Mouse (Mus musculus) MEL (cell line): ENCODE data around the gene Cyp4f13. TPM values are rescaled to one million over a fixed set of nuclear protein-coding genes. Genes with fewer than 3 reads are reported as not detected.
A peak's percentile ranks its signal among the peaks of the same experiment; 100 is the strongest.

Source experiments
- DNase-seq: peaks from one replicate; pipeline ENCODE4 v3.0.0; 2011; ENCODE audit warnings: low read depth, low spot score
- H3K27ac ChIP-seq: 2 replicates; pipeline ENCODE4 v1.5.1; 2012; ENCODE audit warnings: low read depth, mild to moderate bottlenecking, control low read depth, low read length, moderate library complexity; ENCODE audit not compliant: control insufficient read depth
- H3K27me3 ChIP-seq, 2 experiments: fragments of 150-350 bp in 1 of 2; sonication (generic) in 1 of 2; 2 replicates each; pipeline ENCODE4 v1.6.1; 2012; ENCODE audit warnings: low read length in 2 of 2, mild to moderate bottlenecking in 2 of 2, improper control_type of control experiment in 1 of 2, moderate library complexity in 1 of 2; ENCODE audit not compliant: insufficient read depth in 2 of 2, control insufficient read depth in 1 of 2
- H3K36me3 ChIP-seq, 2 experiments: 2 replicates each; pipeline ENCODE4 v1.6.1; 2012 to 2014; ENCODE audit warnings: low read length in 2 of 2, improper control_type of control experiment in 1 of 2, inconsistent platforms in 1 of 2, mild to moderate bottlenecking in 1 of 2; ENCODE audit not compliant: insufficient read depth in 2 of 2, control insufficient read depth in 1 of 2
- H3K4me1 ChIP-seq, 2 experiments: fragments of 150-350 bp in 1 of 2; sonication (generic) in 1 of 2; 2 replicates each; pipeline ENCODE4 v1.6.1; 2012; ENCODE audit warnings: low read length in 2 of 2, improper control_type of control experiment in 1 of 2, mild to moderate bottlenecking in 1 of 2; ENCODE audit not compliant: insufficient read depth in 2 of 2, control insufficient read depth in 1 of 2
- H3K4me3 ChIP-seq, 2 experiments: fragments of 150-350 bp in 1 of 2; sonication (generic) in 1 of 2; 2 replicates each; pipeline ENCODE4 v1.5.1; 2012; ENCODE audit warnings: low read depth in 2 of 2, low read length in 2 of 2, mild to moderate bottlenecking in 2 of 2, moderate library complexity in 2 of 2, control low read depth in 1 of 2, improper control_type of control experiment in 1 of 2; ENCODE audit not compliant: control insufficient read depth in 1 of 2, insufficient read depth in 1 of 2
- H3K79me2 ChIP-seq: 2 replicates; pipeline ENCODE4 v1.6.1; 2012; ENCODE audit warnings: mild to moderate bottlenecking, low read length, moderate library complexity; ENCODE audit not compliant: control insufficient read depth, poor library complexity, insufficient read depth
- H3K9ac ChIP-seq: 2 replicates; pipeline ENCODE4 v1.6.1; 2012; ENCODE audit warnings: low read depth, mild to moderate bottlenecking, control low read depth, low read length, moderate library complexity; ENCODE audit not compliant: control insufficient read depth, poor library complexity, severe bottlenecking
- H3K9me3 ChIP-seq: fragments of 150-350 bp; sonication (generic); replicated peaks from 2 replicates; pipeline ENCODE4 v1.6.1; 2012; ENCODE audit warnings: mild to moderate bottlenecking, low read length, improper control_type of control experiment, moderate library complexity; ENCODE audit not compliant: insufficient read depth
- BHLHE40 ChIP-seq: IDR thresholded peaks from 2 replicates; pipeline ENCODE4 v1.6.1; 2012; ENCODE audit warnings: low read depth, mild to moderate bottlenecking, inconsistent platforms, low read length, improper control_type of control experiment, borderline replicate concordance
- CHD2 ChIP-seq: IDR thresholded peaks from 2 replicates; pipeline ENCODE4 v1.6.1; 2011; ENCODE audit warnings: low read length, improper control_type of control experiment
- GATA1 ChIP-seq: IDR thresholded peaks from 2 replicates; pipeline ENCODE4 v1.6.1; 2011; ENCODE audit warnings: low read depth, low read length, improper control_type of control experiment
- HCFC1 ChIP-seq: IDR thresholded peaks from 2 replicates; pipeline ENCODE4 v1.6.1; 2012; ENCODE audit warnings: low read depth, mild to moderate bottlenecking, inconsistent platforms, low read length, improper control_type of control experiment, moderate library complexity
- KAT2A ChIP-seq: conservative IDR thresholded peaks from 2 replicates; pipeline ENCODE4 v1.6.1; 2012; ENCODE audit warnings: low read depth, low read length, improper control_type of control experiment, inconsistent platforms
- MAX ChIP-seq: IDR thresholded peaks from 2 replicates; pipeline ENCODE4 v1.6.1; 2011; ENCODE audit warnings: low read length, improper control_type of control experiment
- MEF2A ChIP-seq: IDR thresholded peaks from 2 replicates; pipeline ENCODE4 v1.6.1; 2014; ENCODE audit warnings: low read depth, mild to moderate bottlenecking, inconsistent platforms, low read length, improper control_type of control experiment; ENCODE audit not compliant: poor library complexity, insufficient replicate concordance, severe bottlenecking; ENCODE audit errors: extremely low read depth
- MXI1 ChIP-seq: IDR thresholded peaks from 2 replicates; pipeline ENCODE4 v1.6.1; 2011; ENCODE audit warnings: mild to moderate bottlenecking, low read depth, low read length, improper control_type of control experiment
- MYC ChIP-seq: IDR thresholded peaks from 2 replicates; pipeline ENCODE4 v1.6.1; 2011; ENCODE audit warnings: low read depth, mild to moderate bottlenecking, low read length, improper control_type of control experiment, moderate library complexity
- NELFE ChIP-seq: IDR thresholded peaks from 2 replicates; pipeline ENCODE4 v1.6.1; 2011; ENCODE audit warnings: low read depth, low read length, improper control_type of control experiment
- POLR2A ChIP-seq, 2 experiments: IDR thresholded peaks; 2 replicates each; pipeline ENCODE4 v1.6.1; 2011 to 2012; ENCODE audit warnings: low read length in 2 of 2, mild to moderate bottlenecking in 2 of 2, control low read depth in 1 of 2, improper control_type of control experiment in 1 of 2, low read depth in 1 of 2, moderate library complexity in 1 of 2; ENCODE audit not compliant: control insufficient read depth in 1 of 2, insufficient read depth in 1 of 2, poor library complexity in 1 of 2
- SIN3A ChIP-seq: IDR thresholded peaks from 2 replicates; pipeline ENCODE4 v1.6.1; 2012; ENCODE audit warnings: low read length, improper control_type of control experiment, inconsistent platforms
- TBP ChIP-seq: IDR thresholded peaks from 2 replicates; pipeline ENCODE4 v1.8.0; 2011; ENCODE audit warnings: low read depth, low read length, improper control_type of control experiment
- ZC3H11A ChIP-seq: IDR thresholded peaks from 2 replicates; pipeline ENCODE4 v1.6.1; 2012; ENCODE audit warnings: low read depth, mild to moderate bottlenecking, inconsistent platforms, low read length, improper control_type of control experiment
- polyA plus RNA-seq, 2 experiments: library from polyadenylated mRNA; stranded (reverse) in 1 of 2; unstranded in 1 of 2; fragments of >175 nt in 1 of 2; fragments of >200 nt in 1 of 2; gene quantifications; 2 replicates each; pipeline versions ENCODE4 v1.2.1 to v1.2.4; 2012; ENCODE audit warnings: low replicate concordance in 2 of 2, low read depth in 1 of 2; ENCODE audit not compliant: insufficient read length in 2 of 2, insufficient read depth in 1 of 2, missing spikeins in 1 of 2
- total RNA-seq: library from RNA; depleted of rRNA; stranded (reverse); fragments of 300-350 nt; gene quantifications from 2 replicates; pipeline ENCODE4 v1.2.3, GENCODE M21; 2012

Cyp4f13 gene
- total and polyA plus RNA-seq, 3 experiments: 9.7 to 19.3 TPM; not detected in 1

- TF ChIP-seq BHLHE40 (no peak), NELFE (peak; percentile 79), MEF2A (no peak)
Measured at GRCm38 (mm10) chr17:32947215-32947914, at the start of gene Cyp4f13 (continued).

- TF ChIP-seq TBP (peak; percentile 46), KAT2A (peak; percentile 78), CHD2 (peak; percentile 76), MXI1 (peak; percentile 87), ZC3H11A (no peak), MAX (no peak), MEF2A (no peak), MYC (0 out of 2 replicates have a peak, but pooled peaks have one; percentile 62), HCFC1 (peak; percentile 94), POLR2A (IDR thresholded peaks at IDR 0.05; ENCODE audit: control insufficient read depth in 1 of 2, insufficient read depth in 1 of 2, low read depth in 1 of 2, low read length in 2 of 2, poor library complexity in 1 of 2) (peak in 1 of 2 experiments; percentile 76; a peak in 2 of 4 replicates), NELFE (peak; percentile 68), SIN3A (peak; percentile 87), GATA1 (0 out of 2 replicates have a peak, but pooled peaks have one; percentile 34)
Measured at GRCm38 (mm10) chr17:32992699-32993474, 45.7 kb upstream of the Cyp4f13 start, which contains the start of gene Zfp952. Zfp952 (plus strand) TSS chr17:32993129.

More at GRCm38 (mm10) chr17:32992699-32993474, 45.7 kb upstream of the Cyp4f13 start, which contains the start of gene Zfp952:
- Histone ChIP-seq H3K79me2 (peaks cover 2% of the 10 kb centered on the region; the same call in 1 of the 2 replicates), H3K36me3 (peaks cover 0 to 4% of the 10 kb centered on the region in 2 experiments; a peak in 2 of 4 replicates), H3K27ac (peak within 1 kb of the TSS; percentile 91), H3K9me3 (no peaks in the 10 kb centered on the region), H3K4me3 (peak within 1 kb of the TSS; percentile 87 to 92), H3K9ac (peak within 1 kb of the TSS; percentile 81), H3K27me3 (no peaks in the 10 kb centered on the region), H3K4me1 (0 out of 4 replicates have a peak, but pooled peaks cover 0 to 2% of the 10 kb centered on the region in 2 experiments)
- DNase-seq: peak; percentile 95
